Mouse (Mus musculus): ENCODE data around the gene Timm29. TPM values are rescaled to one million over a fixed set of nuclear protein-coding genes. Genes with fewer than 3 reads are reported as not detected.
A peak's percentile ranks its signal among the peaks of the same experiment; 100 is the strongest.

Timm29 gene
- 35.2 and 41.5 TPM in 2 replicates for polyA plus RNA-seq (2014; fragmentation: Nextera tagmentation; extraction: Ambion mirVana)

DNA sequence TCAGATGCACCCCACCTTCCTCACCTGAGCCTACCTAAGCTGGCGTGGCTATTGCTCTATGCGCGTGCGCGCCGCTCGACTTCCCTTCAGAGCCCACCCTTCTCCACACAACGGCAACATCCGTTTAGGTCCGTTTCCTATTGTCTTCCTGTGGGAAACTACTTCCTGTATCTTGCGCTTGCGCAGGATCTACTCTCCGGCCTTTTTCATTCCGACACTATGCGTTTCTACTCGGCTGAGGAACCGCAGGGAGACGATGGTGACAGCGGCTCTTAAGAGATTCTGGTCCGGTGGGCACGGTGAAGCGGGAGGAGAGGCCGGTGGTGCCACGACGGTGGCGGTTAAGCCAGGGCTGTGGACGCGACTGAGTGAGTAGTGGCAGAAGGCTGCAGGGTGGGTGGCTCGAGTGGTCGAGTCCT, at the start of gene Timm29, which contains the start of gene Yipf2:
Gene Timm29, plus strand, starts transcription at position 20 of the 419 bp plus-strand sequence.
Gene Yipf2, minus strand, starts transcription at position 126 of the 419 bp plus-strand sequence.
- DNase-seq (ENCODE audit: low spot score) (peak; percentile 85), ATAC-seq (replicated peaks; ENCODE audit: low FRiP score) (peak; percentile 90)
- Histone ChIP-seq H3K9me3 (ENCODE audit: control insufficient read depth, low read length) (no peaks in the 10 kb centered on the region), H3K36me3 (ENCODE audit: control insufficient read depth, insufficient read depth, low read length) (peaks cover 26% of the 10 kb centered on the region), H3K4me3 (ENCODE audit: low read depth, low read length) (peak within 1 kb of the TSS; percentile 97), H3K9ac (ENCODE audit: low read depth, low read length) (peak within 1 kb of the TSS; percentile 93), H3K27me3 (replicated peaks; ENCODE audit: control insufficient read depth, insufficient read depth, low read length) (no peaks in the 10 kb centered on the region), H3K27ac (ENCODE audit: low read depth, low read length) (peak within 1 kb of the TSS; percentile 86), H3K4me1 (replicated peaks; ENCODE audit: control insufficient read depth, insufficient read depth, low read length) (peaks cover 16% of the 10 kb centered on the region), H3K4me2 (peak within 1 kb of the TSS; percentile 98)
- WGBS = under 1% methylated on average over 30 of the region's 30 CpGs

DNA sequence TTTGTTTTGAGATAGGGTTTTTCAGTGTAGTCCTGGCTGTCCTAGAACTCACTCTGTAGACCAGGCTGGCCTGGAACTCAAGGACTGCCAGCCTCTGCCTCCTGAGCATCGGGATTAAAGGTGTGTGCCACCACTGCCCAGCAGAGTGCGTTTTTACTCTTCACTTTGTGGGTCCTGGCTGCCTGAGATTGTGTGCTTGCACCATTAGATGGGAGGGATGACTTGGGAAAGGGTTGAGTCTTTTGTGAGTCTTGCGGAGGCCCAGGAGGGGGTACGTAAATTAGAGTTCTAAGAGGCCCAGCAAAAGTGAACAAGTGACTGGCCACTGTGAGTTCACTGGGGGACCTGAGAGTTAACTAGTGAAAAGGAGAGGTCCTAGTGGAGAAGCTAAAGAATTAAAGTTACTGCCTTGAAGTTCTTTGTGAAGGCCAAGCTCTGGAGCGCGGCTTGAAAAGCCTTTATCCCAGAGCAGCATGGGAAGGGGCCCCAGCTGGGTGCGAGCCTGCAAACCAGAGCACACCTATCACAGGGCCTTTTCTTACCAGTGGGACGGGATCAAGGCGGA, 47.1 kb upstream of the Timm29 start:
- peak; percentile 75 for ATAC-seq (replicated peaks; ENCODE audit: low FRiP score)

DNA sequence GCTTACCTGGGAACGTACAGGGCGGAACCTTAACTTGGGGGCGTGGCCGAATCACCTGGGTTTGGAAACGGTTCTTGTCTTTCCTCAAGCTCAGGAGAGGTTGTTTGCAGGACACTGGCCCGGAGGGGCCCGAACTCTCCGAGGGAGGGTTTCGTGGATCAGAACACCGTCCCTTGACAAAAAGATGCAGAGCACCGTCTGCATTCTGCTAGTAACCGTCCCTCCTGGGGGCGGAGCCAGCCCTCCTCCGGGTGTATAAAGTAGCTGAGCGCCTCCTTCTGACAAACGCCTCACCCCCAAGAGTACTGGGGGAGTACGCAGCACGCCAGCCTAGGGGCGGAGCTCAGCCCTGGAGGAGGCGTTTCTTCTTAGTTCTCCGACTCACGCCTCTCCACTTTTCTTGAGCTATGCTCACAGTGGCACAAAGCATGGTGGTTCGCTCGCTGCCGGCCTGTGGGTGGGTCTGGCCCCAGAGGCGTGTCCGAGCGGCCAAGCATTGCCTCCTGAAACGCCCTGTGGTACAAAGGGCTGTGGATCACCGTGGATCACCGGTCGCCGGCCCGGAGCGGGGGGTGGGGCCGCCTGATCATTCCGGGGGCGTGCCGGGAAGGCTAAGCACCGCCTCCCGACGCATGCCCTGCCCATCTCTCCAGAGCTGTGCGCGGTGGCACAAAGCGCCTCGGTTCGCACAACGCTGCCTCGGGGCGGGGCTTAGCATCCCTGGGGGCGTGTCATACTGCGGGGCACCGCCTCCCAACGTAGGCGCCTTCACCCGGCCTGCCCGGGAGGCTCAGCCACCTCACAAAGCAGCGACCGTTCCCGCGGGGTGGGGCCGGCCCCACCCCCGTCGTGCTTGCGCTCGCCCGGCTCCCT, 46.4 kb upstream of the Timm29 start:
- under 1% methylated on average over 67 of the region's 67 CpGs for WGBS
- peak; percentile 91 for ATAC-seq (replicated peaks; ENCODE audit: low FRiP score)
- Histone ChIP-seq H3K36me3 (ENCODE audit: control insufficient read depth, insufficient read depth, low read length) (peaks cover 5% of the 10 kb centered on the region), H3K4me1 (replicated peaks; ENCODE audit: control insufficient read depth, insufficient read depth, low read length) (peaks cover 11% of the 10 kb centered on the region), H3K27ac (ENCODE audit: low read depth, low read length) (peak overlapping the region; percentile 81), H3K9me3 (ENCODE audit: control insufficient read depth, low read length) (no peaks in the 10 kb centered on the region), H3K27me3 (replicated peaks; ENCODE audit: control insufficient read depth, insufficient read depth, low read length) (no peaks in the 10 kb centered on the region), H3K4me3 (ENCODE audit: low read depth, low read length) (peak overlapping the region; percentile 88), H3K9ac (ENCODE audit: low read depth, low read length) (peak overlapping the region; percentile 59), H3K4me2 (peak overlapping the region; percentile 64)
- peak; percentile 100 for DNase-seq (ENCODE audit: low spot score)

More for the DNA sequence above, 47.1 kb upstream of the Timm29 start:
- H3K4me2 ChIP-seq = peak overlapping the region; percentile 64
- H3K4me1 ChIP-seq (replicated peaks; ENCODE audit: control insufficient read depth, insufficient read depth, low read length) = peaks cover 11% of the 10 kb centered on the region
- H3K9me3 ChIP-seq (ENCODE audit: control insufficient read depth, low read length) = no peaks in the 10 kb centered on the region
- peak overlapping the region; percentile 88 for H3K4me3 ChIP-seq (ENCODE audit: low read depth, low read length)
- H3K36me3 ChIP-seq (ENCODE audit: control insufficient read depth, insufficient read depth, low read length) = no peaks in the 10 kb centered on the region; the same call in 1 of the 2 replicates
- no peaks in the 10 kb centered on the region for H3K27me3 ChIP-seq (replicated peaks; ENCODE audit: control insufficient read depth, insufficient read depth, low read length)
- peak overlapping the region; percentile 81 for H3K27ac ChIP-seq (ENCODE audit: low read depth, low read length)
- 16% methylated on average over 9 of the region's 9 CpGs for WGBS
- peak overlapping the region; percentile 59 for H3K9ac ChIP-seq (ENCODE audit: low read depth, low read length)
- DNase-seq (ENCODE audit: low spot score) = no peak

DNA sequence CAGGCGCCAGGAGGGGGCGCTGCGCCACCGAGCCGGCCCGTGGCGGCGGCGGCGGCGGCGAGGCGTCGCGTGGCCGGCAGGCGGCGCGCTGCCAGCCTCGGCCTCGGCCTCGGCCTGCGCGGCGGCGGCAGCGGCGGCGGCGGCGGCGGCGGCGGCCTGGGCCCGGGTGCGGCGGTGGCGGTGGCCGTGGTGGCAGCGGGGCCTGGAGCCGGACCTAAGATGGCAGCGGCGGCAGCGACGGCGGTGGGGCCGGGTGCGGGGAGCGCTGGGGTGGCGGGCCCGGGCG, 45.8 kb upstream of the Timm29 start, which contains the start of gene Carm1:
Gene Carm1, plus strand, starts transcription at position 106 of the 286 bp plus-strand sequence.
- peak within 1 kb of the TSS; percentile 98 for H3K27ac ChIP-seq (ENCODE audit: low read depth, low read length)
- no peak for ATAC-seq (replicated peaks; ENCODE audit: low FRiP score)
- peak within 1 kb of the TSS; percentile 71 for H3K4me2 ChIP-seq
- DNase-seq (ENCODE audit: low spot score) = no peak
- no peaks in the 10 kb centered on the region for H3K9me3 ChIP-seq (ENCODE audit: control insufficient read depth, low read length)
- peak within 1 kb of the TSS; percentile 88 for H3K4me3 ChIP-seq (ENCODE audit: low read depth, low read length)
- peaks cover 7% of the 10 kb centered on the region for H3K36me3 ChIP-seq (ENCODE audit: control insufficient read depth, insufficient read depth, low read length)
- WGBS = under 1% methylated on average over 40 of the region's 52 CpGs
- peaks cover 11% of the 10 kb centered on the region for H3K4me1 ChIP-seq (replicated peaks; ENCODE audit: control insufficient read depth, insufficient read depth, low read length)
- no peaks in the 10 kb centered on the region for H3K27me3 ChIP-seq (replicated peaks; ENCODE audit: control insufficient read depth, insufficient read depth, low read length)
- peak within 1 kb of the TSS; percentile 97 for H3K9ac ChIP-seq (ENCODE audit: low read depth, low read length)

DNA sequence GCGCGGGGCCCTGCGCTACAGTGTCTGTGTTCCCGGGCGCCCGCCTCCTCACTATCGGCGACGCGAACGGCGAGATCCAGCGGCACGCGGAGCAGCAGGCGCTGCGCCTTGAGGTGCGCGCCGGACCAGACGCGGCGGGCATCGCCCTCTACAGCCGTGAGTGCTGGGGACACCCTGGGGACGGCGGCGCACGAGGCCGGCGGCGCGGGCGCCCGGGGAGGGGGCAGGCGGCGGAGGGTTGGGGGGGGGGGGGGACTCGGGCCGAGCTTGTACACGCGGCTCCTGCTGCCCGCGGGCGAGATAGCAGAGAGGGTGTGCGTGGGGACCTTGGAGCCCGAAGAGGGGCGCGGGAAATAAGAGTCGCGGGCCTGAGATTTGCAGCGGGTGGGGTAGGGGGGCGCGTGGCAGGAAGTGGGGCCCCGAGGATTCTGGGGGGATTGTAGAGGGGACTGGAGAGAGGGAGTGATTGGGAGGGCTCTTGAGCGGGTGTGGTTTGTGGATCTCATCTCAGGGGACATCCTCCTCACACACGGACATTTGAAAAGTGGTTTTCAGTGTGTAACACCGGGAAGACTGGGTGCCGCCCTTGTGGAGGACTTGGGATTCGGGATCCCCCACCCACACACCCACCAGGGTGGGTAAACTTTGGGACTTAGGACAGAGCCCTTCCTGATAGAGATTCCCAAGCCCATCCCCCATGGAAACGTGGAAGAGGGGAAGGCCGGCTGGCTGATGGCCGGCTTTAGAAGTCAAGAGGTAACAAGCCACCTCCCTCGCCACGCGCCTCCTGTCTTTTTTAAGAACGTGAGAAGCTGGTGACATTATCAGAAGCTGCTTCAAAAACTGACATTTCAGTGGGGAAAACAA, 45.2 kb upstream of the Timm29 start:
- Histone ChIP-seq H3K36me3 (ENCODE audit: control insufficient read depth, insufficient read depth, low read length) (peaks cover 7% of the 10 kb centered on the region), H3K27ac (ENCODE audit: low read depth, low read length) (peak overlapping the region; percentile 98), H3K4me2 (peak overlapping the region; percentile 71), H3K27me3 (replicated peaks; ENCODE audit: control insufficient read depth, insufficient read depth, low read length) (no peaks in the 10 kb centered on the region), H3K4me1 (replicated peaks; ENCODE audit: control insufficient read depth, insufficient read depth, low read length) (peaks cover 11% of the 10 kb centered on the region), H3K9ac (ENCODE audit: low read depth, low read length) (peak overlapping the region; percentile 97), H3K4me3 (ENCODE audit: low read depth, low read length) (peak overlapping the region; percentile 88), H3K9me3 (ENCODE audit: control insufficient read depth, low read length) (no peaks in the 10 kb centered on the region)
- DNase-seq (ENCODE audit: low spot score) = peak; percentile 66
- under 1% methylated on average over 65 of the region's 66 CpGs for WGBS
- ATAC-seq (replicated peaks; ENCODE audit: low FRiP score) = peak; percentile 17

DNA sequence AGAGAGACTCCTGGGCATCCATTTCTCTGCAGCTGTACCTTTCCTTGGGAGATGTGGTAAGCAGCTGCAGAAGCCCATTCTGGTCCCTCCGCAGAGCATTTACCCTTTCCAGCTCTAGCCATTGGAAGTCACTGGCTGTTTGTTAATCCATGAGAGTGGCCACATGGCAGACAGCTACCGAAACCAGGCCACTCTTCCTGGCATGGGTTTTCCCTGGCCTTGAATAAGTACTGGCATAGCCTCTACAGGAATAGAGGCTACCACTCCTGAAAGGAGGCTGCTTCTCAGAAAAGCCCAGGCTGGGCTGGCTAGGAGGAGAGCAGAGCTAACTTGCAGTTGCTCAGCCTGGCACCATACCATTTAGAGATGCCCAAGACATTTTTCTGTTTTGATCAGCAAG, 41.5 kb upstream of the Timm29 start:
- Histone ChIP-seq H3K4me3 (ENCODE audit: low read depth, low read length) (no peak overlapping the region), H3K4me1 (replicated peaks; ENCODE audit: control insufficient read depth, insufficient read depth, low read length) (peaks cover 13% of the 10 kb centered on the region), H3K9me3 (ENCODE audit: control insufficient read depth, low read length) (no peaks in the 10 kb centered on the region), H3K36me3 (ENCODE audit: control insufficient read depth, insufficient read depth, low read length) (peaks cover 13% of the 10 kb centered on the region), H3K4me2 (no peak overlapping the region), H3K27ac (ENCODE audit: low read depth, low read length) (no peak overlapping the region), H3K9ac (ENCODE audit: low read depth, low read length) (no peak overlapping the region), H3K27me3 (replicated peaks; ENCODE audit: control insufficient read depth, insufficient read depth, low read length) (no peaks in the 10 kb centered on the region)
- no peak for ATAC-seq (replicated peaks; ENCODE audit: low FRiP score)
- 94% methylated on average over 2 of the region's 2 CpGs for WGBS
- no peak for DNase-seq (ENCODE audit: low spot score)

DNA sequence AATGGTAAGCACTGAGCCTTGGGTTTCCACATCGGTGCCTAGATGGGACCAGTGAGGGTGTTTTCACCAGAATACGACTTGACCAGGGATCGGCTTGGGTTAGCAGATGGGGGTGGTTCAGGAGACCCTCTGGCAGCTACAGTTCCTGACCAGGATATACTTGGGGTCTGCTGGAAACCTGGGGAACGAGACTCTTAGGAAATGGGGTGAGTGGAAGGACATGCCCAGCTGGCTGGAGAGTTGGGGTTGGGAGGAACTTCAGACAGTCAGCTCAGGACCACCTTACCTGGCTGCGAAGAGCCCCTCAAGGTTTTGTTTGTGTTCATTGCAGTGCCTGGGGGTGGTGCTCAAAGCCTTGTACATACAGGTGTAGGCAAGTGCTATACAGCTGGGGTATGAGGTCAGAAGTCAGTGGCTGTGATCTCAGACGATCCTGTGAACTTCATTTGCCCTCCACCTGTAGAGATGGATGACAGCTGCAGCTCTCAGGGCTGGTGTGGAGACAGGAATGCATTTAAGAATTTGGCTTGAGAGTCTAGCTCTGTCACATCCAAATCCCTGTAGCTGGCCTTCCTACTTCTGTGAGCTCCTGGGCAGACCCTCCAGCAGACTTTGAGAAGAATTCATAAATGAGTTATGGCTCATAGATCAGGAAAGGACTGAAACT, 38.8 kb upstream of the Timm29 start:
- Histone ChIP-seq H3K4me3 (ENCODE audit: low read depth, low read length) (no peak overlapping the region), H3K9ac (ENCODE audit: low read depth, low read length) (no peak overlapping the region), H3K9me3 (ENCODE audit: control insufficient read depth, low read length) (no peaks in the 10 kb centered on the region), H3K27me3 (replicated peaks; ENCODE audit: control insufficient read depth, insufficient read depth, low read length) (no peaks in the 10 kb centered on the region), H3K4me2 (no peak overlapping the region), H3K27ac (ENCODE audit: low read depth, low read length) (no peak overlapping the region), H3K4me1 (replicated peaks; ENCODE audit: control insufficient read depth, insufficient read depth, low read length) (peaks cover 28% of the 10 kb centered on the region), H3K36me3 (ENCODE audit: control insufficient read depth, insufficient read depth, low read length) (peaks cover 15% of the 10 kb centered on the region)
- DNase-seq (ENCODE audit: low spot score) = no peak
- WGBS = 85% methylated on average over 6 of the region's 6 CpGs
- ATAC-seq (replicated peaks; ENCODE audit: low FRiP score) = no peak
